Mouse (Mus musculus): ENCODE results near the gene Gltp. TPM values are rescaled to one million over a fixed set of nuclear protein-coding genes. Genes with fewer than 3 reads are reported as not detected.
A peak's percentile ranks its signal among the peaks of the same experiment; 100 is the strongest.

The Gltp gene
- polyA plus RNA-seq, 1 experiment from 2014 or later = 61.4 TPM

DNA sequence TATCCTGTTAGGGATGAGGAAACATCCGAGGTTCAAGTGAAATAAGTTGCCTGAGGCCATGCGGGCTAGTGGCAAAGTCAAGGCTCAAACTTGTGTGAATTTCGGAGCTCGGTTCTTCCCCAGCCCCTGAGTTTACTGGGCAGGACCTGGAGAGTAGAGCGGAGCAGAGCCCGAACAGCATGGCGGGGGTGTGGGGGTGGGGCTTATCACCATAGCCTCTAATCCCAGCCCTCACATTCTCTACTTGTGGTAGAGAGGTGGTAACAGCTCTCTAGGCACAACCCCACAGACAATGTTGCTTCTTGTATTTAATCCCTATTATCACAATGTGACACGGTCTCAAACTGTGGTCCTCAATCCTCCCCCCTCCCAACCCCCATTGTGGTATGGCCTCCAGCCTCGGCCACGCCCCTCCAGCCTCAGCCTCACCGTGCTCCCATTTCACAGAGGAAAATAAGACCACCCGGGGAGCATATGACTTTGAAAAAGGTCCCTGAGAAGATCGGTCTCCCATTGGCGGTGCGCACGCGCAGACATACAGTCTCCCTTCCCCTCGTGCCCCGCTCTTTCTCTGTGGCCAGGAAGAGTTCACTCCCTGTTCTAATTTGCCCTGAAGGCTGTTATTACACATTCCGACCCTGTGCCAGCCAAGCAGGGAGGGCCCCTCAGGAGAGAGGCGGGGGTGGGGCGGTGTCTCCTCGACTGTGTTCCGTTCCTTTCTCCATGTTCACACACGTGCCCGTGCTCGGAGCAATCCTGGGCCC lies 43.4 kb downstream of the Gltp start:
- no peaks in the 10 kb centered on the region for H3K27me3 ChIP-seq

DNA sequence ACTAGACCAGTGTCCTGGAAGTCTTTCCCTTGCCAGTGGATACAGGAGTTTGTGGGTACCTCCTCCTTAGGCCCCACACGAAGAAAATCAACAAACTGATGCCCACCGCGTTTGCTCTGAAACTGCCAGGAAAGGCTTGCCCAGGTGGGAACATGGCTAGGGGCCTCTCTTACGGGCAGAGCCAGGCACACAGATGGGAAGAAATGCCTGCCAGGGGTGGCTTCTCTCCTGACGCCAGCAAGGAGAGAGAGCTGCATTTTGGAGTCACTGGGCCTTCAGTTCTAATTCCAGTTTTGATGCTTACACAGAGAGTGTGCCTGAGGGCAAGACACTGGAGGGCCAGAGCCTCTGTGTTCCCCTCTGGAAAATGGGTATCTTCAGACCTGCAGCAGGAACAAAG lies 44.9 kb downstream of the Gltp start:
- ATAC-seq (no peak), DNase-seq (ENCODE audit: low read depth, low spot score) (no peak)
- H3K27me3 ChIP-seq = no peaks in the 10 kb centered on the region
- CTCF ChIA-PET = interaction anchor here (1.1 kb wide), 1 partner anchor 19 kb away, joined by 4 read pairs; no protein-coding TSS in a partner anchor
- TF ChIP-seq CTCF (IDR thresholded peaks at IDR 0.05) = no peak
- POLR2A ChIA-PET = no interaction called here
- in situ Hi-C loops (cut with MboI; ENCODE audit: low pct_unique_long_range_greater_than_20kb) = no loop called here

More for the DNA sequence above, 43.4 kb downstream of the Gltp start:
- POLR2A ChIA-PET = interaction anchor here (0.8 to 1.3 kb wide), 2 partner anchors 7 to 14 kb away, joined by 3 to 4 read pairs; no protein-coding TSS in a partner anchor
- CTCF ChIA-PET = interaction anchor here (0.8 to 1.2 kb wide), 3 partner anchors 8 to 17 kb away, joined by 3 to 4 read pairs (median 3); no protein-coding TSS in a partner anchor
- no peak for TF ChIP-seq CTCF (IDR thresholded peaks at IDR 0.05)
- DNase-seq (ENCODE audit: low read depth, low spot score) = no peak
- no peak for ATAC-seq
- in situ Hi-C loops (cut with MboI; ENCODE audit: low pct_unique_long_range_greater_than_20kb) = no loop called here

DNA sequence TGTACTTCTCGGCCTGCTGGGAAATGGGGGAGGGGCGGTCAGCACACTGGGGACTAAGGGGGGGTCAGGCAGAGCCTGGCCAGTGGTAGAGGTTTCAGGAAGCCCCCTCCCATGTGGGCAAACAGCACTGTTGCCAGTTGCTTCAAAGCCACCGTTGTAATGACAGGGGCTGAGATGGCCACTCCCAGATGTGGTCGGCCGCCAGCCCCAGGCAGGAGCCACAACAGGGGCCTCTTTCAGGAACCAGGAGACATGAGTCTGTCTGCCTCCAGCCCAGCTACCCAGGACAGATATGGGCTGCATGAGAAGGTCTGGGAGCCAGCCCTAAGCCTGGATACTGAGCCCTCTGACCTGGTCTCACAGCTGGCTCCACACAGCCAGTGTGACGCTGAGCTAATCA lies 45.9 kb downstream of the Gltp start:
- ATAC-seq (no peak), DNase-seq (ENCODE audit: low read depth, low spot score) (no peak)
- in situ Hi-C loops (cut with MboI; ENCODE audit: low pct_unique_long_range_greater_than_20kb) = no loop called here
- no peaks in the 10 kb centered on the region for H3K27me3 ChIP-seq
- TF ChIP-seq CTCF (IDR thresholded peaks at IDR 0.05) = no peak
- ChIA-PET CTCF (no interaction called here), POLR2A (no interaction called here)

DNA sequence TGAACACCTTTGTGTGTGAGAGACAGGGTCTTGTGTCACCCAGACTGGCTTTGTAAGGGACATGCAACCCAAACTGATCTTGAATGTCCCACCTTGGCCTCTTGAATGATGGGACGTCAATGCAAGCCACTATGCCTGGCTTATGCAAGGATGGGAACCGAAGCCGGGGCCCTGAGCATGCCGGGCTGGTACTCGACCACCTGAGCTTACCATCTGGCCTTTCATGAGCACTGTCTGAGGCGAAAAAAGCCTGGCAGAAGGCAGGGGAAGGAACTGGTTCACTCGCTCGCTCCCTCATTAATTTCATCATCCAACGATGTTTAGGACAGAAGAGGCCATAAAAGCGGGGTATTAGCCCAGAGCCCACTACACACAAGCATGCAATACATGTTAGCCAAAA lies 50.0 kb downstream of the Gltp start:
- DNase-seq (ENCODE audit: low read depth, low spot score) = no peak
- no peak for ATAC-seq
- no peak for TF ChIP-seq CTCF (IDR thresholded peaks at IDR 0.05)
- ChIA-PET POLR2A (interaction anchor here (1.2 kb wide), 1 partner anchor 7 kb away, joined by 3 read pairs; no protein-coding TSS in a partner anchor), CTCF (interaction anchor here (1.1 to 7.0 kb wide), 3 partner anchors 14 to 25 kb away, joined by 3 to 50 read pairs (median 8); no protein-coding TSS in a partner anchor)
- no peaks in the 10 kb centered on the region for H3K27me3 ChIP-seq
- in situ Hi-C loops (cut with MboI; ENCODE audit: low pct_unique_long_range_greater_than_20kb) = no loop called here

DNA sequence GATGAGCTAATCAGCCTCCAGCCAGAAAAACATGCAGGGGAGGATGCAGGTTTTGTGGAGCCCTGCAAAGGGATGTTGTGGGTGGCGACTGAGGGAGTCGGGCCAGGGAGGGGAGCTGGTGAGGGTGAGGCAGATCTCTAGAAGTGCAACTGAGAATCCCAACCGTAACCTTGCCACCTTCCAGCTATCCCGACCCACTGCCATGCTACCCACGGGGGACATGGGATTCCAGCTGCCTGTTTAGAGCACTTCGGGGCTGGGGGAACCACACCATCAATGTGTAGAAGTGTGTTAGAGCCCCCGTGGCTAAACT lies 51.2 kb downstream of the Gltp start:
- in situ Hi-C loops (cut with MboI; ENCODE audit: low pct_unique_long_range_greater_than_20kb) = no loop called here
- ATAC-seq (peak; percentile 22), DNase-seq (ENCODE audit: low read depth, low spot score) (no peak)
- CTCF ChIA-PET = interaction anchor here (0.7 to 7.0 kb wide), 9 partner anchors 9 to 34 kb away, joined by 3 to 50 read pairs (median 6); no protein-coding TSS in a partner anchor
- H3K27me3 ChIP-seq = no peaks in the 10 kb centered on the region
- TF ChIP-seq CTCF (IDR thresholded peaks at IDR 0.05) = no peak
- POLR2A ChIA-PET = interaction anchor here (0.8 to 1.4 kb wide), 6 partner anchors 8 to 30 kb away, joined by 3 read pairs; partner anchors contain the start of gene Trpv4

DNA sequence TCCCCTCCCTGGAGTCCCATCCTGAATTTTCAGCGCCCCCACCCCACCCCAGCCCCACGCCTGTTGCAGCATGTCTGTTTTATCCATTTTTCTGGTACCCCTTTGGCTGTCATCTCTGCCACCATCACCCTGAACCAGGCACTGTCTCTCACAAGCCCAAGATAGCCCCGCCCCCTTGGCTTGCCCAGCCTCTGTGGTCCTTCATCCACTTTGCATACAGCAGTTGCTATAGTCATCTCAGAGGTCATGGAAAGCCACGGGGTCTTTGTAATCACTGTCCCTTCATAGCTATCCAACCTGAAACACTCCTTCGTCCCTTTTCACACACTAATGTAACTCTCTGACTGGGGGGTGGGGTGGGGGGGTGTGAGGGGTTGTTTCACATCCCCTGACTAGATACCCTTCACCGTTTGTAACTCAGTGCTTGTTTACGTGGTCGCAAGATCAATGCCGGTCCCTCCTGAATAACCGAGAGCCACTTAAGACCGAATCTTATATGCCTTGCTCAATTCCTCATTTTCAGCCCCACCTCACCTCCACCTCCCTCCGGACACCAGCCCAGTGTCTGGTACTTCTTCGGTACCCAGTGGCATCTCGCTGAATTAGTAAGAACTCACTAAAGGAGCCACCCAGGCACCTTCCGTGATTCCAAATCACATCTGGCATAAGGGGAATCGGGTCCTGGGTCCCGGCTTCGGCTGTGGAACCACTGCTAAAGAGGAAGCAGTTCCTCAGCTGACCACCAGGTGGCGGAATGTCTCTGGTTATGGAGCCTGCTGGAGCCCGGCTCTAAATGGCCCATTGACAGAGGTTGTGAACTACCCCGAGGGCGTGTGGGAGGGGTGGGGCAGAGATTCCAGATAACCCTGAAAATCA lies 51.8 kb downstream of the Gltp start:
- DNase-seq (ENCODE audit: low read depth, low spot score) = peak; percentile 58
- ChIA-PET CTCF (interaction anchor here (0.7 to 7.0 kb wide), 10 partner anchors 9 to 34 kb away, joined by 3 to 50 read pairs (median 6); no protein-coding TSS in a partner anchor), POLR2A (interaction anchor here (0.7 to 1.4 kb wide), 6 partner anchors 14 to 319 kb away, joined by 3 read pairs; partner anchors contain the start of gene Trpv4)
- peak; percentile 74 for ATAC-seq
- in situ Hi-C loops (cut with MboI; ENCODE audit: low pct_unique_long_range_greater_than_20kb) = no loop called here
- no peak for TF ChIP-seq CTCF (IDR thresholded peaks at IDR 0.05)
- no peaks in the 10 kb centered on the region for H3K27me3 ChIP-seq

DNA sequence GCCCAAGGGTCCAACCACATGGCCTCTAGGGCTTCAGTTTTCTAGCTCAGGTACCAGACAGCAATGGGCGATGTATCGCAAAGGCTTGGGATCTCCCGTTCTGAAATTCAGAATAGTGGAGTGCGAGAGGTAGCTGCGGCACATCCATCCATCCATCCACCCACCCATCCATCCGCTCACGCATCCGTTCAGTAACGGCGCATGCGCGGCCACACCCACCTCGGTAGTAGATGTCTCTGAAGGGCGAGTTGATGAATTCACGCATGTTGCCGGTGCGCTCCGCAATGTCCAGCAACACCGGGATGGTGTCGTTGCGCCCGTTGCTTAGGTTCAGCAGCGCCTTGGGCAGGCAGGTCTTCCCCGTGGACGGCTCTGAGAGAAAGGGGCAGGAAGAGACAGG lies 54.7 kb downstream of the Gltp start:
- no peak for ATAC-seq
- CTCF ChIA-PET = interaction anchor here (1.7 to 7.0 kb wide), 3 partner anchors 10 to 29 kb away, joined by 3 to 50 read pairs (median 10); no protein-coding TSS in a partner anchor
- no peak for TF ChIP-seq CTCF (IDR thresholded peaks at IDR 0.05)
- no peak for DNase-seq (ENCODE audit: low read depth, low spot score)
- in situ Hi-C loops (cut with MboI; ENCODE audit: low pct_unique_long_range_greater_than_20kb) = no loop called here
- POLR2A ChIA-PET = interaction anchor here (1.0 to 1.4 kb wide), 2 partner anchors 15 to 32 kb away, joined by 3 read pairs; no protein-coding TSS in a partner anchor
- no peaks in the 10 kb centered on the region for H3K27me3 ChIP-seq

DNA sequence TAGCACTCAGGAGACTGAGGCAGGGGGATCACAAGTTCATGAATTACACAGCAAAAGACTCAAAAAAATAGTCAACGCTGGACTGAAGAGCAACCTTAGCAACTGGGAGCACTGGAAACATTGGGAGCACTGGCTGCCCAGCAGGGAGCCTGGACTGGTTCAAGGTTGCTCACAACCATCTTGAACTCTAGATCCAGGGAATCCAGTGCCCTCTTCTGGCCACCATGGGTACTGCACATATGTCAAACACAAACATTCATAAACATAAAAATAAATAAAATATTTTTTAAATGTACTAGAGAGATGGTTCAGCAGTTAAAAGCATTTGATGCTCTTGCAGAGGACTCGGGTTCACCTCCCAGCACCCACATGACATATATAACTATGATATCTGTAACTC lies 59.4 kb downstream of the Gltp start:
- ATAC-seq (no peak), DNase-seq (ENCODE audit: low read depth, low spot score) (no peak)
- in situ Hi-C loops (cut with MboI; ENCODE audit: low pct_unique_long_range_greater_than_20kb) = no loop called here
- ChIA-PET CTCF (interaction anchor here (1.0 to 1.8 kb wide), 3 partner anchors 11 to 39 kb away, joined by 3 to 5 read pairs (median 4); no protein-coding TSS in a partner anchor), POLR2A (no interaction called here)
- TF ChIP-seq CTCF (IDR thresholded peaks at IDR 0.05) = no peak
- H3K27me3 ChIP-seq = no peaks in the 10 kb centered on the region

DNA sequence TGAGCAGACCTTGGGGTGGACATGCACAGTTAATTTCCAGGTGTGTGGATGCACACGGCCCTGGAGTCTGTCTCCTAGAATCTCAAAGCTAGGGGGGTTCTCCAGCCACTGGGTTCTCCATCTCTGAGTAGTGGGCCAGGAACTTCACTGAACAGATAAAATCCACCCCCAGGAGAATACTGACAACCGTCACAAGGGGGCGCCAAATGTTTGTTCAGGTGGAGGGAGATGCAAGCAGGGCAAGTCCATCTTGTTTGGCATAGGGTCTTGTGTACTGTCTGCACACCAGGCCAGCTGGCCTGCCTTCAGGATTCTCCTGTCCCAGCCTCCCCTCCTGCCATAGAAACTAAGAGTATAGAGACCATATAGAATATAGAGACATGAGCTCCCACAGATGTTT lies 65.2 kb downstream of the Gltp start:
- no peaks in the 10 kb centered on the region for H3K27me3 ChIP-seq
- CTCF ChIA-PET = interaction anchor here (0.8 to 2.7 kb wide), 9 partner anchors 9 to 43 kb away, joined by 3 to 16 read pairs (median 7); no protein-coding TSS in a partner anchor
- no peak for ATAC-seq
- DNase-seq (ENCODE audit: low read depth, low spot score) = no peak
- in situ Hi-C loops (cut with MboI; ENCODE audit: low pct_unique_long_range_greater_than_20kb) = no loop called here
- peak; percentile 75 for TF ChIP-seq CTCF (IDR thresholded peaks at IDR 0.05)
- POLR2A ChIA-PET = no interaction called here

DNA sequence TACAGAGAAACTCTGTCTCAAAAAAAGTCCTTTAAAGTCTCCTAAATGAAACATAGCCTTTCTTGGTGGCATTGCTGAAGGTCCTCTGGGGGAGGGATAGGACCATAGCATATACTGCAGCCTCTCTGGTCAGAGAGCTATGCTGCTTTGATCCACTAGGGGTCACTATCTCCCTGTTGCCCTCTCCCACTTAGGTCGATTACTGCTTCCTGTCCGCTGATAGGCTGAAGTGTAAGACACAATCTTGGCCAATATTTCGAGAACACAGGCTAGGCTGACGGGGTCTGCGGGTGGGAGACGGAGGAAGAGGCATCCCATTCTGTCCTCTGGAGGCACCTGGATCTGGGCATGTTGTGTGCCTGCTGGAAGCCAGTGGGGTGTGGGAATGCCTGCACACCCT lies 70.5 kb downstream of the Gltp start:
- ChIA-PET POLR2A (interaction anchor here (1.2 kb wide), 1 partner anchor 34 kb away, joined by 4 read pairs; no protein-coding TSS in a partner anchor), CTCF (interaction anchor here (0.7 to 2.4 kb wide), 11 partner anchors 9 to 163 kb away, joined by 3 to 10 read pairs (median 3); no protein-coding TSS in a partner anchor)
- no peaks in the 10 kb centered on the region for H3K27me3 ChIP-seq
- in situ Hi-C loops (cut with MboI; ENCODE audit: low pct_unique_long_range_greater_than_20kb) = no loop called here
- DNase-seq (ENCODE audit: low read depth, low spot score) = no peak
- peak; percentile 61 for ATAC-seq
- no peak for TF ChIP-seq CTCF (IDR thresholded peaks at IDR 0.05)

Other genes starting within 250 kb of the Gltp start
- gene Mmab, start 246.9 kb downstream of the Gltp start, polyA plus RNA-seq (2021) = 37.0 TPM
- gene Mvk, start 246.7 kb downstream of the Gltp start, polyA plus RNA-seq (2021) = 28.4 TPM
- gene Fam222a, start 123.0 kb downstream of the Gltp start, polyA plus RNA-seq (2021) = 2.1 TPM
- 88.3 TPM for gene Trpv4, start 32.6 kb downstream of the Gltp start, polyA plus RNA-seq (2021)
- gene Tchp, start 16.8 kb upstream of the Gltp start, polyA plus RNA-seq (2021) = 24.5 TPM
- 144 TPM for gene Ankrd13a, start 83.7 kb upstream of the Gltp start, polyA plus RNA-seq (2021)
- gene Git2, start 84.5 kb upstream of the Gltp start, polyA plus RNA-seq (2021) = 53.6 TPM
- gene 1500011B03Rik, start 132.5 kb upstream of the Gltp start, polyA plus RNA-seq (2021) = 40.7 TPM
- 0.04 TPM for gene 4930519G04Rik, start 162.7 kb upstream of the Gltp start, polyA plus RNA-seq (2021)
- gene Gm9936, start 167.7 kb upstream of the Gltp start, polyA plus RNA-seq (2021) = not detected
- gene Oasl2, start 206.0 kb upstream of the Gltp start, polyA plus RNA-seq (2021) = 1.6 TPM
- gene Oasl1, start 232.3 kb upstream of the Gltp start, polyA plus RNA-seq (2021) = 0.10 TPM